Mouse (Mus musculus): ENCODE data around the gene Akr1b3.

Akr1b3 gene

DNA sequence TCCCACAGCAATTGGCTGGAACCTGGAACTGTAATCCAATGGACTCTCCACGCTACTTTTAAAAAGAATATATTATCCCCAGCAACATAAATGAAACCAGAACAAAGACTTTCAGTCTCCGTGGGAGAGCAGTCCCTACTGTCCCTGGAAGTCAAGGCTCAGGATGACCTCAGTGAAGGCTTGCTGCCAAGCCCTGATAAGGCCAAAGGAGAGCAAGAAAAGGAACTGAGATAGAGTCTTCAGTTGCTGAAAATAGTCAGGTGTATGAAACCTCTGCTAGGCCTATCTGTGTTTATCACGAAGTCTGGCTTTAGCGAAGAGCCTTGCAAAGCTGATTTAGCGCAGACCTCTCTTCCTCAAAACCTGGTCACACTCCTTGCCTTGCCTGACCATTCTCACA, 14.1 kb upstream of the Akr1b3 start:
- WGBS: 87% methylated on average over 5 of the region's 5 CpGs

- WGBS: 96% methylated on average over 7 of the region's 7 CpGs
These were observed 4.8 kb upstream of the Akr1b3 start for GRCm38 (mm10) chr6:34322121-34322520.

DNA sequence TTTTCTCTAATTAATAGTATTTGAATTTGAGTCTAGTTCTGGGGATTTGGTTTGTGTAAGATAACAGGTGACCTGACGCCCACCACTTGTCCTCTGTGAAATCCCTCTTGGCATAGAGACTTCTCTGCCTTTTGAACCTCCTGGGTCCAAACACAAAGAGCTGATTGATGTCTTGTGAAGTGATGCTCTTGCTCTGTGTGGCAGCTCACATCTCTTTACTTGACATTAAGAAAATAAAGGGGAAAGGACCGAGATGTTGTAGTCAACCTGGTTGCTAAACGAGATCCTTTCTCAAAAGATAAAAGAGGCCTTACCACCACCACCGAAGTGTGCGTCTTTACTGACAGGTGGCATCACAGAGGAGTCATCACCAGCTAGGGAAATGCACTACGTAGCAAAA, 1.4 kb upstream of the Akr1b3 start:
- WGBS: 82% methylated on average over 6 of the region's 6 CpGs

GRCm38 (mm10) chr6:34318172-34318571, 894 bp upstream of the Akr1b3 start:
- 41% methylated on average over 5 of the region's 5 CpGs for WGBS

DNA sequence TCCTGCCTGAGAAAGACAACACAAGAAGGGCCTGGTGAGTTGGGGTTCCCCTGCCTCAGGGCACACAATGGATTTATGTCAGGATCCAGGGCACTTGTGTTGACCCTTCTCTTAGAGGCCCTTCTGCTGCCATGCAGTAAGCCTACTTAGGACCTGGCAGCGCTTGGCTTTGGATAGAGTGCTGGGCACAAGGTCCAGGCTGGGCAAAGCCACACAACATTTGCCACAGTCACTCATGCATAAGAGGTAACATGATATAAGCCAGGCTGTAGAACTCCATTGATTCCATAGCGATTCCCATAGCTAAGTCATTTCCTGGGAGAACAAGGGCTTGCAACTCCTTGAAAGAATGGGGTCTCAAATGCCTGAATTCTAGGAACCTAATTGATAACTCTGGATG, 3.4 kb downstream of the Akr1b3 start:
- 98% methylated on average over 2 of the region's 2 CpGs for WGBS

- WGBS: 78% methylated on average over 9 of the region's 9 CpGs
These were observed 3.9 kb downstream of the Akr1b3 start for GRCm38 (mm10) chr6:34313386-34313785.

DNA sequence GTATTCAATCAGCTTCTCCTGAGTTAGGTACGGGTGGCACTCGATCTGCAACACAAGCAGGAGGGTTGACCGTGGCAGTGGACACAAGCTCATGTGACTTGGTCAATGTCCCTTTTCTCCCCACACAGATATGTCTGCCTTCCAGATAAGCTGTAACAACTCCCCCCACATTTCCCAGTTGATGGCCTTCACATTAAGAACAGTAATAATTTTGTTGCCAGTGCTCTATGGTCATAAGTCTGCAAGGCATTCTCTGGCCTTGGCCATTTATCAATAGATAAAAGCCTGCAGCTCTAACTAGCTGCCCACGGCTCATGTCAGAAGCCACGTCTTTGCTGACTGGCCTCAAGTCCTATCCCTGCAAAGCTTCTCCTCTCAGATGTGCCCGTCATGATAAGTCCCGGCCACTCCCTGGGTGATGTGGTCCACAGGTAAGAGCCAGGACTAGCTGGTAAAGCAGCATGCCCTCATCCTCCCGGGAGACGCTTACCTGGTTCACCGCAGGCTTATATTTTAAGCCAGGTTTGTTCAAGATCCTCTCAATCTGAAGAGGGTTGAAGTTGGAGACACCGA, 7.2 kb downstream of the Akr1b3 start:
- 97% methylated on average over 11 of the region's 11 CpGs for WGBS

DNA sequence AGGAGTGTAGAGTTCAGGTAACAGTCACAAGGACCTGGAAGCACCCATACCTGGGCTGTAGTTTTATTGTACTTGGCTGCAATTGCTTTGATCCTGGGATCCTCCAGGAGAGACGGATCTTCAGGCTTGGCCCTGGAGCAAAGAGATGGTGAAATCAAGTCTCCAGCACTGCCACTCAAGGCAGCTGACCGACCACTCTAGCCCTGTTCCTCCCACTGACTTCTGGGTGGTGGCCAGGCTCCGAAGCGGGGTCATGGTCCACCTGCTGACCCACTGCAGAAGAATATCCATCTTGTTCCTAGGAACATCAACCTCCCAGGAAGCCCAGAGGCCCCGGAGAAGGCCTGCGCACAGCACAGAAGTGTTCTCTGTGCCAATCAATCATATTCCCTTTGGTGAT, 7.8 kb downstream of the Akr1b3 start:
- 95% methylated on average over 6 of the region's 6 CpGs for WGBS

DNA sequence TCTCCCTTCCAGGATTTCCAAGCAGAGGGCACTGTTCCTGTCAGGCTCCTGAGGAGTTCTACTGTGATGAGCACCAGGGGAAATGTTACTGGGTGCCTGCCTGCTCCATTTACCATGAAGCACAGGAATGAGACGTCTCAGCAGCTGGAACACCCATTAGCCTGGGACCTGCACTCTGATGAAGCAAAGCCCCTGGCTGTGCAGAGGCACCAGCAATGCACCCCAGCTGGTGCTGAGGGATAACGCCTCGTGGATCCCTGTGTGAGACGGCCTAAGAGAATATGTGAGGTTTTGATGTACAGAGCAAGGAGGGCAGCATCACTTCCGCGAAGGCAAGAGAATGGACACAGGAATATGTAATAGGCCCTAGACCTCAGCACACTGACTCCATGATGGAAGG, 10.5 kb downstream of the Akr1b3 start:
- 93% methylated on average over 6 of the region's 6 CpGs for WGBS

- WGBS: 70% methylated on average over 10 of the region's 10 CpGs
These were observed 12.5 kb downstream of the Akr1b3 start for GRCm38 (mm10) chr6:34304675-34305241.

GRCm38 (mm10) chr6:34297055-34297454, 20.2 kb downstream of the Akr1b3 start:
- WGBS: 96% methylated on average over 3 of the region's 3 CpGs

- WGBS: 93% methylated on average over 9 of the region's 9 CpGs
These were observed 21.8 kb downstream of the Akr1b3 start for GRCm38 (mm10) chr6:34295437-34295836.

DNA sequence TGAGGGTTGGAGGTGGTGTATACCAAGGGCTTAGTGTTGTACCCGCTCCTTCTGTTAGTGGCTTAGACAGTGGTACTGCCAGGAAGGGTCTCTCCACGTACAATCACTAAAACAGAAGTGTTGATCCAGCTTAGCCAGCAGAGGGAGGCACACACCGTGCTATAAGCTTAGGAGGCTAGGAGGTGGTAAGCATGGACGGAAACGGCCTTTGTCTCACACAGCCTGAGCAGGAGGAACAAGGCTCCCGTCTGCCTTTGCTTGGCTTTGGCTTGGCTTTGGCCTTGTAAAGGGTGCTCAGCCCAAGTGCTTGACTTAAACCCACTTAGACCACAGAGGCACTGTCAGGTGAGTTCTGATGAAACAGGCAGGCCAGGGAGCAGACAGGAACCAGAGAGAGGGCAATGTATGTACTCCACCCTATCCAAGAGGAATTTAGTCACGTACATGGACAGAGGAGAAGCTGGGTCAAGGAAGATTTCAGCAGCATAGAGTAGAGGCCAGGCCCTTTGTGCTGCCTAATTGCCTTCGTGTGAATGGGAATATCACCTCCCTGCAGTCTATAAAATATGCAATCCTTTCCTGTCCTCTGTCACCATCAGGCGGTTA, 24.3 kb downstream of the Akr1b3 start:
- WGBS: 28% methylated on average over 9 of the region's 9 CpGs

- 47% methylated on average over 11 of the region's 11 CpGs for WGBS
These were observed 24.9 kb downstream of the Akr1b3 start for GRCm38 (mm10) chr6:34292196-34292881.

GRCm38 (mm10) chr6:34290681-34291080, 26.6 kb downstream of the Akr1b3 start:
- 55% methylated on average over 8 of the region's 8 CpGs for WGBS

DNA sequence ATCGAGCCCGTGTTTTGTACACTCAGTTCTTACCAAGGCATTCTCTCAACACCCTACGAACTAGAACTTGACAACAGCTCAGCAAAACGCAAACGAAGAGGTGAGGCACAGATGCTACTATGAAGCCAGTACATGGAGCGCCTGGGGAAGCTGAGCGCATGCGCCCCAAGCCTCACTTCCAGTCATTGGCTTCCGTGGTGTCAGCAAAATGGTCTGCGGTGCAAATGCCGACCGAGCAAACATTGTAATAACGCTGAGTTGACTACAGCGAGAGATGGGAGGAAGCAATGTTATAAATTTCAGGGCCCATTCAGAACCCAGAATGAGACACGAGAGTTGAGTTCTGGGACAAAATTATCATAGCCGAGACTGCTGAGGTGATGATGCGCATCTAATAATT, 27.2 kb downstream of the Akr1b3 start:
- WGBS: 78% methylated on average over 17 of the region's 17 CpGs

- 70% methylated on average over 10 of the region's 10 CpGs for WGBS
These were observed 29.2 kb downstream of the Akr1b3 start for GRCm38 (mm10) chr6:34288098-34288497.

DNA sequence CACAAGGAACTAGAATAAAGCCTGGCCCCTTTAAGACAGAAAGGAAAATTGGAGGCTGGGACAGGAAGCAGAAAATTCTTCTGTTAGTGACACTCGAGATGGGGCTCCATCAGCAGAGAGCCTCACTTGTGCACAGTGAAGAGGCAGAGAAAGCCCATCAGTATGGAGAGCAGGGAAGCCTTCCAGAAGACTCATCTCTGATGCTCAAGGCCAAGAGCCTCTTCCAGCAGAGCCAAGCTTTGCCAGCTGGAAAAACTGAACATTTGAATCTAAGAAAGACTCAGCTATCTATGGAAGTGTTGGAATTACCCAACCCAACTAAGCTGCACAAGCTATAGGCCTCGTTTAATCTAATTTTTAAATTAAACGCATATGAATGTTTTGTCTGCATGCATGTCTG, 30.4 kb downstream of the Akr1b3 start:
- 45% methylated on average over 3 of the region's 3 CpGs for WGBS

GRCm38 (mm10) chr6:34278385-34278784, 38.9 kb downstream of the Akr1b3 start:
- 85% methylated on average over 5 of the region's 5 CpGs for WGBS

GRCm38 (mm10) chr6:34277665-34278064, 39.6 kb downstream of the Akr1b3 start:
- WGBS: 17% methylated on average over 9 of the region's 9 CpGs

DNA sequence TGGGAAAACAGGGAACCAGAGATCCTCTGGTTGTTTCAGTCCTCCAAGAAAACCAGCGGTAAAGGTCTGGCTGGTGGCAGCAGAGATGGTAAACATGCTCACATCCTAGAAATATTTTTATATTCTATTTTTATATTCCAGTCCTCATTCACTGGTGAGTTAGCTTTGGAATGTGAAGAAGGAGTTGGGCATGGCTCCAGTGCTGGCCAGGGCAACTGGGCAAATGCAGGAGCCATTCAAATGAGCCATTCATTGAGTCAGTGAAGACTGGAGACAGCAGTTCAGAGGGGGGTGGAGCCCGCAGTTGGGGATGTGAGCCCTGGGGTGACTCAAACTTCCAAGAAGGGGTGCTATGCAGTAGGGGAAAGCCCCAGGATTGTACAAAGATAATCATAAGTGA, 42.9 kb downstream of the Akr1b3 start:
- 76% methylated on average over 2 of the region's 2 CpGs for WGBS

DNA sequence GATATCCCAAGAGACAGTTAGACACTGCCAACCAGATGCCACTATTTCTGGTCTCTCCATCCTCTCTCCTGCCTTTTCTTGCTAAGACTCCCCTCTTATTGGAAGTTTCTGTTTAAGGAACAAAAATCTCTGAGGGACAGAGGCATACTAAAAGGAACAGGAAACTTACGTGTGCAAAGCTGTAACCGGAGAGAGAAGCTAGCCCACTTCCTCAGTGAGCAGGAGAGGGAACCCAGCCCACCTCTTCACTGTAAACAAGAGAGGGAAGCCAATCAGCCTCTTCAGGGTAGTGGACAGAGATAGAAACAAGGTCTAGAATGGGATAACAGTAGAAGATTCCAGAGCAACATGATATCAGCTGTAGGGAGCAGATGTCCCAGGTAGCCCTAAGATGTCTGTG, 44.2 kb downstream of the Akr1b3 start:
- 61% methylated on average over 2 of the region's 2 CpGs for WGBS

DNA sequence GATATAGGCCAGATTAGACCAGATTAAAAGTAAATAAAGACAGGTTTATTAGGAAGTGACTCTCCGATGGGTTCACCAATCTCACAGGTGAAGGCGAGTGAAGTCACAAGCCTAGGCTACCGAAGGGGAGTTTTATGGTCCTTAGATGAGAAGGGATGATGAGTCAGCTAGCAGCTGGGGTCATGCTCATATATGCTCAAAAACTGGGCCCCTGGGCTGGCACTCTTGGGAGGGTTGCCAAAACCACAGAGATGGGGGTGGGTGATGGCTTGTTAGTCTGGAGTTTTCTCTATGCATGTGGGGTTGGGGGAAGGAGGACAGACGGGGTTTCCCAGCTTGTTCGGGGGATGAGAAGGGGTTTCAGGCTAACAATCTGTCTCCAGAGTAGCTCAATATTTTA, 44.8 kb downstream of the Akr1b3 start:
- 91% methylated on average over 5 of the region's 5 CpGs for WGBS
